Mouse (Mus musculus) bone marrow macrophage, adult 2 months (primary cell): ENCODE data around the gene Vdac2.

Experiments
- CTCF ChIP-seq: IDR thresholded peaks from 2 replicates; pipeline ENCODE4 v1.5.1; 2012; ENCODE audit warnings: low read depth, mild to moderate bottlenecking, low read length, moderate library complexity
- POLR2A ChIP-seq: IDR thresholded peaks from 2 replicates; pipeline ENCODE4 v1.6.1; 2012; ENCODE audit warnings: mild to moderate bottlenecking, low read depth, low read length, borderline replicate concordance

GRCm38 (mm10) chr14:21822795-21823374, 2.2 kb upstream of the Vdac2 start:
- TF ChIP-seq CTCF: no peak
- peak; percentile 83; the same call in 1 of the 2 replicates for TF ChIP-seq POLR2A
